Mouse (Mus musculus) gastrocnemius, adult 18-20 months (tissue): ENCODE data around the gene Fth1. TPM values are rescaled to one million over a fixed set of nuclear protein-coding genes. Genes with fewer than 3 reads are reported as not detected.

Experiments
- DNase-seq: peaks from one replicate; pipeline ENCODE4 v3.0.0; 2021; ENCODE audit warnings: low spot score
- total RNA-seq, 2 experiments: library from RNA; stranded (reverse); gene quantifications; 2 replicates each; pipeline ENCODE4 v1.2.3; 2021

Fth1 gene
- total RNA-seq, 2 experiments from 2014 or later = 2,098 to 2,234 TPM

- DNase-seq = no peak
Observed at GRCm38 (mm10) chr19:10019214-10019760, 38.9 kb downstream of the Fth1 start.

DNA sequence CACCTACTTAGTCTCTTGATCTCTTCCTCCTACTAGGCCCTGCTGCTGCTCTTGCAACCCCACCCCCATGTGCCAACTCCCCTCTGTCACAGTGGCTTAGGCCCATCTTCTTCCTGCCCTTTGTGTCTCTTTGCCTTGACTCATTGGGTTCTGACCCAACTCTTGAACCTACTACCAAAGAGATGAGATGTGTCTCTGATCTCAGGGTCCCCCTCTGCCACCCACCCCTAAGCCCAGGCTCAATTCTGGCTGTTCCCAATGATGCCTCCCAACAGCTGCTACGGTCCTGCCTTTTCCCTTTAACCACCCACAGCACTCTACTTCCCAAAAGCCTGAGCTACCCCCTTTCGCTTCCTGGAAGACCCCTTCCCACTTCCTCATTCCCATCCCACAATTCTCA, 41.6 kb downstream of the Fth1 start:
- DNase-seq = no peak

DNA sequence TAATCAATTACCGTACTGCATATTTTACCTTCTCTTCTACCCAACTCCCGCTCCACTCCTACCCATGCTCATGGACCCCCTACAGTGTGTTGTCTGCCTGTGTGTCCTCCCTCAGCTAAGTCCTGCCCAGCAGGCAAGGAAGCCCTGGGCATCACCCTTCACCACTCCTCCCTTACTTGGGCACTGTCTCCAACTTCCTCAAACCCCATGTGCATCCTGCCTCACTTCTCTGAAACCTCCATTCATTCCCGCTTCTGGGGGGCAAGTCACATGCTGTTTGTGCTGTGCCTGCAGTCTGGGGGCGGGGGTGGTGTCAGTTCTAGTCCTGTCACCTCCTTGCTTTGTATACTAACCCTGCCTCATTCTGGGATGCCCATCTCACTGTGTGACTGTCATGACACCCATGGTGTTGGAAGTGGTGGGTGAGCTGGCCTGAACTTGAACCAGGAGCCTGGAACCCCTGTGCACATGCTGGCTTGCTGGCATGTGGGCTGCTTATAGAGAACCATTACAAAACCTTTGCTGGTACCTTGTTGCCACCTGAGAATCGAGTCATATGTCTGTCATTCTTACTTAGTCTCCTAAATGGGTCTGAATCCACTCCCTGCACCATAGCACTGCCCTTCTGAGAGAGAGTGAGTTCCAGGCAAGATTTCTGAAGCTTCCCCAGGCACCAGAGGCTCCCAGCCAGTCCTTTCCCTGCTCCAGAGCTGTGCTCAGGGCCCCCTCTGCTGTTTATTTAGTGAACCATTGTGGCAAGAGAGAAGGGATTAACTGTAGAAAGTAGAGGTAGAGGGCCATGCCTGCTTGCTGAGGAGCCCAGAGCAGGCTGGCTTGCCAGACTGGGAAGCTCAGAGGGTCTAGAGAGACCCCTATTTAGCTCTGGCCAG, 42.3 kb downstream of the Fth1 start:
- DNase-seq = peak; percentile 51

GRCm38 (mm10) chr19:10023304-10023758, 42.9 kb downstream of the Fth1 start:
- no peak for DNase-seq

- DNase-seq = no peak
Observed at GRCm38 (mm10) chr19:10025169-10025875, 44.9 kb downstream of the Fth1 start.

DNA sequence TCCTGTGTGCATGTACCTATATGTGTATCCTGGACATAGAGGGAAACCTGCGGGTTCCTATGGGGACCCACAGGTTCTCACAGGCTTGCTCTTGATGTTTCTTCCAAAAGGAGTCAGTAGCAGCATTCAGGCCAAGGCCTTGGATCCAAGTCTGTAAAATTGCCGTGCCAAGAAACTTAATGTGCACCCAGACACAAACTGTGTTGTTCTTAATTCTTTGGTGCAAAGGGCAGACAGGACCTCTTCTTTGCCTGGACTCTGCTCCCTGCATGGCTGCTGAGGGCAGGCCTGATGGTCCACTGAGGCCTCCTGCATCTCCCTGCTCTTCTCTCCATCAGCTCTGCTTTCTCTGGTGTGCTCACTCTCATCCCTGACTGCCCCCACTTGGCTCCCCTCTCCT, 49.3 kb downstream of the Fth1 start:
- no peak for DNase-seq

DNA sequence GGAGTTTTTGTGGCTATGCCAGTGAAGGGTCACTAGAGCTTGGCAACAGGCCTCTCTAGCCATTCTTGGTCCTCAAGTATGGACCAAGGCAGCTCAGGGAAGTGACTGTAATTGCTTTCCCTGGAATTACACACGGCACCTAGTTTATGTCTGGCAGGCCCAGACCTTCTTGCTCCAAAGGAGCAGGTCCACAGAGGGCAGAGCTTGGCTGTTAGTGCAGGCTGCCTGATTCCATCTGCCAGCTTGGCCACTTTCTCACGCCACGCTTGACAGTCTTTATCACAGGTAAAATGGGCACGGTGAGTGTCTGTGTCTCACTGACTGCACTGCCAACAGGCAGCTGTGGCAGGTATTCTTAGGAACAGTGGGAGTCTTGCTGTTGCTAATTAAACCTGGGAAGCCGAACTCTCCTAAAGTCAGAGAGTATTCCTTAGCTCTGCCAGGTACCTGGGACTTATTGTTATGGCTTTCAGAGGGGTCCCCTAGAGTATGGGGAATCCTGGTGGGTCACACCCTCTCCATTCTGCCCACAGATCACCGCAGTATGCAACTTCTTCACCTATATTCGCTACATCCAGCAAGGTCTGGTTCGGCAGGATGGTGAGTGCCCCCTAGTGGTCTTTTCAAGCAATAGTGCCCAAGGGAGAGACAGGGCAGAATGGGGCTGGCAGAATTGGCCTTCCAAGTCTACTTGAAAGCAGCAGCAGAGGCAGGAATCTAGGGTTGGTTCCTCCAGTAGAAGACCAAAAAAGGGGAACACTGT, 53.0 kb downstream of the Fth1 start:
- peak; percentile 65 for DNase-seq

DNA sequence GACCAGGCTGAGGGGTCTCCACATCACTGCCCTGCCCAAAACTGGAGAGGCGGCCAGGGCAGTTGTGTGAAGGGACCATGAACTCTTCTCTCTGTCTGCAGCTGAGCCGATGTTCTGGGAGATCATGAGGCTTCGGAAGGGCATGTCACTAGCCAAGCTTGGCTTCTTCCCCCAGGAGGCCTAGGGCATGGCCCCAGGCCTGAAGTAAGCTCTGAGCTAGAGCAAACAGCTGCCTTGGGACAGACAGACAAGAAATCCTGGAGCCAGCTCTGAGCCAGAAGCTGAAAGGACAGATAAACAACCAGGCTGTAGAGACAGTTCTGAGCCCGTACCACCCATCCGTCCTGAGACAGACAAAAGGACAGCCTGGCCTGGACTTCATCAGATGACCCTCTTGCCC, 54.0 kb downstream of the Fth1 start:
- DNase-seq = no peak

Other genes with a start within 250 kb of the Fth1 start
- gene Scgb2a2, start 133.0 kb upstream of the Fth1 start, total RNA-seq = not detected
- 1 to 10 TPM; 1.4 to 1.7 TPM for gene Incenp, start 81.0 kb upstream of the Fth1 start, total RNA-seq
- gene Best1, start 21.0 kb downstream of the Fth1 start, total RNA-seq = under 1 TPM; 0.11 to 0.24 TPM
- gene Rab3il1, start 21.1 kb downstream of the Fth1 start, total RNA-seq = 1 to 10 TPM; 3.0 to 4.5 TPM
- 1 to 10 TPM; 2.2 to 5.7 TPM for gene Fads3, start 61.0 kb downstream of the Fth1 start, total RNA-seq
- 1 to 10 TPM; 1.8 to 2.4 TPM for gene Fads2, start 121.1 kb downstream of the Fth1 start, total RNA-seq
- gene Fads1, start 202.3 kb downstream of the Fth1 start, total RNA-seq = 1 to 10 TPM; 4.1 to 6.2 TPM
- gene Tmem258, start 223.4 kb downstream of the Fth1 start, total RNA-seq = 10 to 100 TPM; 83.7 to 89.8 TPM
- 1 to 10 TPM; 3.6 to 4.3 TPM for gene Fen1, start 223.6 kb downstream of the Fth1 start, total RNA-seq